Mouse (Mus musculus): ENCODE results near the gene Olfr986.

The Olfr986 gene

DNA sequence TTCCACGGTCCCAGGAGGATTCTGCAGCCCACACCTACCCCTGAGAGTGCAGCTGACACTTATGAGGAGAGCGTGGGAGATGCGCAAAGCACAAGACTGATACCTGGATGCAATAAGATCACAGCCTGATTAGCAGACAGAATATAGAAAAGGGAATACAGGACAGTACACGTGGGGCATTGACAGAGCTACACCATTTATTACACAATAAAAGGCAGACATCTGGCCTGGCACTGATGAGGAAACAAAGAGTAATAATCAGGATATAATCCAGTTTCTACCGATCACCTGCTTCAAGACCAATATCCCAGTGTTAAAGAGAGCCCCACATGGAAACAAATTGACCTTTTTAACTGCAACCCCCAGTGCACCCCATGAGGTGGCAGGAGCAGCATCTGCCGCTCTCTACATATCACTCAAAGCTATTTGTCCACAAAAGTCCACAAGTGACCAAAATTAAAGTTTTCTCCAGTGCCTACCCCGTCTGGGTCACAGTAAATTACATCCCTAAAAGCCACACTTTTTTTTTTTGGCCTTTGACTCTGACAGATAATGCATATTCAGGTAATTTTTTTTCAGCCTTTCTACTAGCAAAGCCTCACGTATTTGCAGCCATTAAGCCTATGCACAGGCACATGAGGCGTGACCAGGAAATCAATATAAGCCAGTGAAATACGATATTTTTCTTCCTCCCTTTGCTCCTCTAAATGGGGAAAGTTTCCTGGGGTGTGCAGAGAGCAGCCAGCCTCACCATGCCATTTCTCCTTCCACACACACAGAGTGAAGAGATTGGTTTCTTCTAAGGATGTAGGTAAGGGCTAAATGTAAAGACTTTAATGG lies 53.7 kb downstream of the Olfr986 start:
- DNase-seq: no peak

DNA sequence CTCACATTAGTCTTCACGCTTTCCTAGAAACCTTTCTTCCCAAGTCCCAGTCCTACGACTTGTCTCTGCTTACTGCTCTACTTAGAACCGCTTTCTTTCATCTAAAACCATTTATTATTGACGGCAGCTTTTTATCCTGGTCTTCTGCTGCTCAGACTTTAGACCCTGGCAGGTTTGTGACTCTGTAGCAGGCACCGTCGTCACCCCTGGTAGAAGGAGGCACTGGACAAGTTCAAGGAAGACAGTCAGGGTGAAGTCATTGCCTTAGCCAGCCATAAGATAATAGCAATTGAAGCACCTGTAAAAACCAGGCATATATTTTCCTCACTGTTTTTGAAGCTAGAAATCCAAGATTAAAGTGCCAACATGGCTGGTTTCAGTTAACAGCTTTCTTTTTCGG lies 54.5 kb downstream of the Olfr986 start:
- DNase-seq: no peak
